Mouse (Mus musculus) myocyte (in vitro differentiated cells): Measurements from ENCODE around the gene Gm20388. TPM values are rescaled to one million over a fixed set of nuclear protein-coding genes. Genes with fewer than 3 reads are reported as not detected.

Experiments used
- H3K27me3 ChIP-seq: one replicate; pipeline ENCODE4 v1.6.1; 2011; ENCODE audit not compliant: control insufficient read depth, insufficient read depth, insufficient read length
- H3K36me3 ChIP-seq: one replicate; pipeline ENCODE4 v1.6.1; 2011; ENCODE audit not compliant: control insufficient read depth, insufficient read depth
- H3K4me2 ChIP-seq: one replicate; pipeline ENCODE4 v1.6.1; 2011; ENCODE audit warnings: low read depth, control low read depth
- H3K4me3 ChIP-seq: one replicate; pipeline ENCODE4 v1.5.1; 2011; ENCODE audit warnings: mild to moderate bottlenecking, control low read depth, moderate library complexity
- H3K79me2 ChIP-seq: one replicate; pipeline ENCODE4 v1.6.1; 2011; ENCODE audit not compliant: control insufficient read depth, insufficient read depth
- H3ac ChIP-seq: one replicate; pipeline ENCODE4 v1.6.1; 2011; ENCODE audit not compliant: control insufficient read depth, insufficient read length
- CEBPB ChIP-seq: IDR thresholded peaks from 2 replicates; pipeline ENCODE4 v1.6.1; 2011; ENCODE audit warnings: mild to moderate bottlenecking, moderate library complexity; ENCODE audit not compliant: poor library complexity, insufficient read depth, severe bottlenecking
- E2F4 ChIP-seq: IDR thresholded peaks from one replicate; pipeline ENCODE4 v1.6.1; 2011; ENCODE audit warnings: mild to moderate bottlenecking, control low read depth, moderate library complexity; ENCODE audit not compliant: insufficient read depth
- MAX ChIP-seq: IDR thresholded peaks from one replicate; pipeline ENCODE4 v1.6.1; 2011; ENCODE audit warnings: low read depth, mild to moderate bottlenecking, control low read depth
- MYOD1 ChIP-seq, 3 experiments: IDR thresholded peaks; one replicate each; pipeline ENCODE4 v1.6.1; 2011; ENCODE audit warnings: control low read depth in 2 of 3, low read depth in 2 of 3, mild to moderate bottlenecking in 2 of 3, moderate library complexity in 1 of 3; ENCODE audit not compliant: insufficient read length in 2 of 3, control insufficient read depth in 1 of 3
- MYOG ChIP-seq, 3 experiments: IDR thresholded peaks; one replicate each; pipeline ENCODE4 v1.6.1; 2011; ENCODE audit warnings: control low read depth in 2 of 3, low read depth in 2 of 3, mild to moderate bottlenecking in 2 of 3; ENCODE audit not compliant: insufficient read length in 2 of 3, control insufficient read depth in 1 of 3, insufficient read depth in 1 of 3
- POLR2A ChIP-seq: IDR thresholded peaks from one replicate; pipeline ENCODE4 v1.6.1; 2011; ENCODE audit warnings: low read depth, mild to moderate bottlenecking, control low read depth, moderate library complexity; ENCODE audit not compliant: insufficient read length
- POLR2AphosphoS2 ChIP-seq: IDR thresholded peaks from one replicate; pipeline ENCODE4 v1.6.1; 2011; ENCODE audit warnings: low read depth, control low read depth; ENCODE audit not compliant: insufficient read length
- REST ChIP-seq: IDR thresholded peaks from one replicate; pipeline ENCODE4 v1.6.1; 2011; ENCODE audit warnings: mild to moderate bottlenecking, control low read depth, moderate library complexity; ENCODE audit not compliant: insufficient read depth, insufficient read length
- SRF ChIP-seq: IDR thresholded peaks from one replicate; pipeline ENCODE4 v1.6.1; 2011; ENCODE audit warnings: low read depth; ENCODE audit not compliant: control insufficient read depth, insufficient read length
- TCF12 ChIP-seq: IDR thresholded peaks from one replicate; pipeline ENCODE4 v1.6.1; 2011; ENCODE audit warnings: mild to moderate bottlenecking, control low read depth; ENCODE audit not compliant: poor library complexity, insufficient read depth, severe bottlenecking
- TCF3 ChIP-seq: IDR thresholded peaks from one replicate; pipeline ENCODE4 v1.6.1; 2011; ENCODE audit warnings: low read depth, control low read depth; ENCODE audit not compliant: insufficient read length
- USF1 ChIP-seq: IDR thresholded peaks from one replicate; pipeline ENCODE4 v1.6.1; 2011; ENCODE audit warnings: low read depth, mild to moderate bottlenecking, control low read depth, moderate library complexity
- polyA plus RNA-seq: library from polyadenylated mRNA; unstranded; fragments of >200 nt; fragmentation: generic; extraction: Trizol; gene quantifications from one replicate; pipeline ENCODE4 v1.2.1, GENCODE M21; 2012; ENCODE audit warnings: missing spikeins

The Gm20388 gene
- polyA plus RNA-seq, 1 experiment: 15.3 TPM

- TF ChIP-seq MYOG (IDR thresholded peaks at IDR 0.05; ENCODE audit: control insufficient read depth in 1 of 3, insufficient read depth in 1 of 3, insufficient read length in 2 of 3, low read depth in 2 of 3): no peak
- TF ChIP-seq POLR2AphosphoS2: no peak
- TF ChIP-seq USF1: no peak
- no peak for TF ChIP-seq CEBPB
- no peak for TF ChIP-seq MYOD1 (IDR thresholded peaks at IDR 0.05; ENCODE audit: control insufficient read depth in 1 of 3, insufficient read length in 2 of 3, low read depth in 2 of 3)
- no peak for TF ChIP-seq TCF3
- TF ChIP-seq SRF: no peak
- TF ChIP-seq REST: no peak
- TF ChIP-seq POLR2A: no peak
- TF ChIP-seq TCF12: no peak
- no peak for TF ChIP-seq E2F4
- Histone ChIP-seq H3K36me3 (peaks cover 31% of the 10 kb centered on the region), H3K4me3 (no peak overlapping the region), H3K4me2 (no peak overlapping the region), H3K27me3 (no peaks in the 10 kb centered on the region), H3K79me2 (no peaks in the 10 kb centered on the region), H3ac (no peak overlapping the region)
Observed at GRCm38 (mm10) chr8:119952747-119953146, 42.1 kb downstream of the Gm20388 start.

GRCm38 (mm10) chr8:119955333-119955732, 44.7 kb downstream of the Gm20388 start:
- H3K27me3 ChIP-seq: no peaks in the 10 kb centered on the region
- TF ChIP-seq USF1 (no peak), REST (no peak), POLR2AphosphoS2 (no peak), MYOG (IDR thresholded peaks at IDR 0.05; ENCODE audit: control insufficient read depth in 1 of 3, insufficient read depth in 1 of 3, insufficient read length in 2 of 3, low read depth in 2 of 3) (no peak), MAX (no peak), TCF12 (no peak), SRF (no peak), POLR2A (no peak), E2F4 (no peak), MYOD1 (IDR thresholded peaks at IDR 0.05; ENCODE audit: control insufficient read depth in 1 of 3, insufficient read length in 2 of 3, low read depth in 2 of 3) (no peak), TCF3 (no peak), CEBPB (no peak)
- H3K4me3 ChIP-seq: no peak overlapping the region
- no peaks in the 10 kb centered on the region for H3K79me2 ChIP-seq
- peaks cover 25% of the 10 kb centered on the region for H3K36me3 ChIP-seq
- H3K4me2 ChIP-seq: no peak overlapping the region
- no peak overlapping the region for H3ac ChIP-seq

DNA sequence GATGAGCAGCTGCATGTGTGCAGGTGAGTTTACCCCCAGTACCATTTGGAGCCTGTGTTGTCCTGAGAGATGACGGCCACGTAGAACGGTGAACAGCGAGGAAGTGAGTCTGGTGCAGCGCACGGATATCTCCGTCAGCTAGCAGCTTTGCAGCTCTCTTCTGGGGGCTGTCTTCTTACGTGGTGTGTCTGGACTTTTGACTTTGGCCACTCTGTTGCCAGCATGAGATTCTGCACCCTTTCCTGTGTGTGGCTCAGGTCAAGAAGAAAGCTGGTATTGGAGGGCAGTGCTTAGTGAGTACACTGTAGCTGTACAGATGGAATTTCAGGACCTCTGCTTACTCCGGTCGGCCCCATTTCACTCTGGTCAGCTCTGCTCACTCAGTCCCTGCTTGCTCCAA, 47.4 kb downstream of the Gm20388 start:
- Histone ChIP-seq H3ac (no peak overlapping the region), H3K27me3 (no peaks in the 10 kb centered on the region), H3K4me3 (no peak overlapping the region), H3K4me2 (no peak overlapping the region), H3K36me3 (peaks cover 9% of the 10 kb centered on the region), H3K79me2 (no peaks in the 10 kb centered on the region)
- TF ChIP-seq TCF12 (no peak), TCF3 (no peak), MYOG (IDR thresholded peaks at IDR 0.05; ENCODE audit: control insufficient read depth in 1 of 3, insufficient read depth in 1 of 3, insufficient read length in 2 of 3, low read depth in 2 of 3) (no peak), E2F4 (no peak), SRF (no peak), REST (no peak), MAX (no peak), USF1 (no peak), CEBPB (no peak), POLR2AphosphoS2 (no peak), MYOD1 (IDR thresholded peaks at IDR 0.05; ENCODE audit: control insufficient read depth in 1 of 3, insufficient read length in 2 of 3, low read depth in 2 of 3) (no peak), POLR2A (no peak)

DNA sequence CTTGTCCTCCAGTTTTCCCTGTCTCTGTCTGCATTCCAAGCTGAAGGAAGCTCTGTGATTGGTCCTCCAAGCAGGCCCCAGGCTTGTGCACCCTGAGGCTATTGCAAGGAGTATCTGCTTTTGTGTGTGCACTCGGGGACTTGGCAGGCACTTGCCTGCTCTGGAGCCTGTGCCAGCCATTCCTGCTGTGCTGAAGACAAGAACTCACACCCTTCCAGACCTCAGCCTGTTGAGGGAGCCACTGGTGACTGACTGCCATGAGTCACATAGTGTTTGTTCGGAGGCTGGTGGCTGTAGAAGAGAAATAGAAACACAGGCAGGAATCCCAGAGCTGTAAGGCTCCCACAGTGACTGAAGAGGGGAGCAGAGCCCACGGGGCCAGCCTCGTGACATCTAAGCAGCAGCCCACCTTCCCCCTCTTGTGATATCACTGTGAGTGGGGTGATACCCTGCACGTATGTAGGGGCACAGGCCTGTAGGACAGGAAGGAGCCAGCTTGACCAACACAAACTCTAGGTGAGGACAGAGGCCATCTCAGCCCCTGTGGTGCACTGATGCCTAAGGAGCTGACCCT, 50.0 kb downstream of the Gm20388 start:
- H3K36me3 ChIP-seq: no peaks in the 10 kb centered on the region
- no peak overlapping the region for H3ac ChIP-seq
- TF ChIP-seq POLR2A (no peak), E2F4 (no peak), REST (no peak), MYOD1 (IDR thresholded peaks at IDR 0.05; ENCODE audit: control insufficient read depth in 1 of 3, insufficient read length in 2 of 3, low read depth in 2 of 3) (no peak)
- no peak overlapping the region for H3K4me3 ChIP-seq
- no peaks in the 10 kb centered on the region for H3K27me3 ChIP-seq
- H3K79me2 ChIP-seq: no peaks in the 10 kb centered on the region
- H3K4me2 ChIP-seq: no peak overlapping the region

- no peaks in the 10 kb centered on the region for H3K36me3 ChIP-seq
- no peak for TF ChIP-seq SRF
- peak in 1 of 3 experiments; percentile 25 for TF ChIP-seq MYOD1 (IDR thresholded peaks at IDR 0.05; ENCODE audit: control insufficient read depth in 1 of 3, insufficient read length in 2 of 3, low read depth in 2 of 3)
- TF ChIP-seq MYOG (IDR thresholded peaks at IDR 0.05; ENCODE audit: control insufficient read depth in 1 of 3, insufficient read depth in 1 of 3, insufficient read length in 2 of 3, low read depth in 2 of 3): peak in 2 of 3 experiments; percentile 9 to 60
- peak overlapping the region; percentile 35 for H3K4me2 ChIP-seq
Observed at GRCm38 (mm10) chr8:119964859-119965258, 54.2 kb downstream of the Gm20388 start.

More at GRCm38 (mm10) chr8:119964859-119965258, 54.2 kb downstream of the Gm20388 start:
- Histone ChIP-seq H3K4me3 (no peak overlapping the region), H3K79me2 (no peaks in the 10 kb centered on the region), H3ac (no peak overlapping the region), H3K27me3 (no peaks in the 10 kb centered on the region)
